Mouse (Mus musculus) left cerebral cortex, adult 9 months (tissue): Measurements from ENCODE around the gene Amot.

Experiments used
- DNase-seq, 2 experiments: peaks; one replicate each; pipeline ENCODE4 v3.0.0; 2022; ENCODE audit warnings: low spot score in 2 of 2

Gene Amot

DNA sequence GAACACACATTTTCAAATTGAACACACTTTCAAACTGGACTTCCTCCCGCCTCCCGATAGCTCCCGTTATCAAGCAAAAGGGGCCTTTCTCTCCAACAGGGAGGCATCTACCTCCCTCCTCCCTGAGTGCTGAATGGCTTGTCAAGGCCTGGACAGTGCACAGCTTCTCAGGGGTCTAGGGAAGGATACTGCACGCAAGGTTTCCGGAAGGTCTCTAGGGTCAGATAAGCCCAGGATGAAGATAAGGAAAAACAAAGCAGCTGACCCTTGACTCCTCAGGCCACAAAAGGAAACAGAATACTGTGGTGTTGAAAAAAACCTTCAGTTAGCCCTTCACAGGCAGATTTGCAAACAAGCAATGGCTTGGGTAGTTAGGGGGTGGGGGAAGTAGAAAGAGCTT lies 22.6 kb downstream of the Amot start:
- no peak for DNase-seq

DNA sequence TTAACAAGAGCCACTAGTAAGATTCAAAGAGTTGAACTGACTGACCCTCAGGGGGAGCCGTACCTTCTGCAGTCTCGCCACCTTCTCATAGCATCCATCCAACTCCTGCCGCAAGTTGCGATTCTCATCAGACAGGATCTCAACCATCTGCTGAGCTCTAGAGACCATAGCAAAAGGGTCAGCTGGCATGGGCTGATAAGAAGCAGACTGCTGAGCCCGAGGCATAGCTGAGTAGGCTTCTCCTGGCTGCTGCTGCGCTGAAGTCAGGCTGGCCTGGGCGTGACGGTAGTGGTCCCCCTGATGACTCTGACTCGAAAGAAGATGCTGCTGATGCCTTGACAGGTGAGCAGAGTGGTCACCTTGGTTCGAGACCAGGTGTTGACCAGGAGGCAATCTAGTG lies 25.0 kb downstream of the Amot start:
- no peak for DNase-seq

DNA sequence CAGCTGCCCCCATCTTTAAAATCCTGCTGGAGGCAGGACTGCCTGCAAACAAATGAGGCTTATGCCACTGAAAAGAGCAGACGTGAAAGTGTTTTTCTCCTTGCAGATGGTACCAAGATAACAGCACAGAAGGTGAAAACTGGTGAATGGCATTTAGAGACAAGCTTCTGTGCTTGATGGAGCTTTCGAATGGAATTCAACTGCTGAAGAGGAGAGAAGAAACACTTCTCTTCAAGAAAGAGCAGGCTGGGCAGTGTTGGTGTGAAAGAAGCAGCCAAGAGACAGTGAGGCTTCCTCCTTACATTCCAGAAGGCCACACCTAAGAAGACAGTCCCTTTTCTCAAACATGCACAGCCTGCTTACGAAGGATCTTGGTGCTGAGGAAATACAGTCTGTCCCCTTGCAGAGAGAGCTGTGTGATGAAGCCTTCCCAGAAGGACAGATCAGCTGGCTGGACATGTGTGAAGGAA lies 27.2 kb downstream of the Amot start:
- DNase-seq = peak in 1 of 2 experiments; percentile 32

DNA sequence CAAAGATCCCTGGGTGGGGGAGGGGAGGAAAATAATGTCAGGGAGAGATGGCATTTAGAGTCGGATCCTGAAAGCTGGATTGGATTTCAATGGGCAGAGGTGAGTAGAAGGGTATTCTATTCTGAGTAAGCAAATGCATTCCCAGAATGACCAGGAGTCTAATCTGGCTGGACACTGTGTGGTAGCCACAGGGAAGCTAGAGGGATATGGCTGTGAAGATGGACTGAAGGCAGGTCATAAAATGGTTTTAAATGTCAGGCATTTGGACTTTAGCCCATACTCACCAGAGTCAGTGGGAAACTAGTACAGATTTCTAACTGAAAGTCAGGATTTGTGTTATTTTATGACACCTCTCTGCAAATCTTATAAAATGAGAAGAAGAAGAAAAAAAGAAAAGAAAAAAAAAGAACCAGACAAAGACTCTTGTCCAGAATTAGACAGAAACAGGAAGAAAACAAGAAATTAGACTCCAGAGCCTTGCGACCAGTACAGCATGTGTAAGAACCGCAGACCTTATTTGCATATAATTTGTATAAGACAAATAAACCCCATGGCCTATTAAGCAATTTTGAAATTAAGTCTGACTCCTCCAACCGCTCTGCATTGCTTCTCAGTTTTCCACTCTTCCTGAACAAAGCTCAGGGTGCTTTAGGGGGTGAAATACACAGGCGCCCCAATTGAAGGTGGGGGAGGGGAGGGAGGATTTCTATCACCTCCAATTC lies 27.8 kb downstream of the Amot start:
- no peak for DNase-seq

DNA sequence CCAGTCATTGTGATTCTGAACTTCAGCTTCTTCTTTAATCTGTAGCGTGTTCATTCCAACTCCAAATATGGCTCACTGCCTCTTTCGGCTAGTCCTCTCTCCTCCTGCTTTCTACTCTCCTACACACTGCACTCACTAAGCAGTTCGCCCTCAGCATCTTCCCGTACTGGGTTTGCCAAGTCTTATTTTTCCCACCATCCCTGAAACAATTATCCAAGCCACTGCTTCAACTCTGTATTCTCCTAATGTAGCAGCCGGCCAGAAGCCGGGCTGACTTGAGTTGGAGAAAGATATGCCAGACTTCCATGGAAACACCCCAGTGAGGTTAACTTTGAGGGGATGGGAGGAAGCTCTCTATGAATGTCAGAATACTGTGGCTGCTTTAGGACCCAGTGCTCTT lies 36.7 kb downstream of the Amot start:
- DNase-seq = peak in 1 of 2 experiments; percentile 4

DNA sequence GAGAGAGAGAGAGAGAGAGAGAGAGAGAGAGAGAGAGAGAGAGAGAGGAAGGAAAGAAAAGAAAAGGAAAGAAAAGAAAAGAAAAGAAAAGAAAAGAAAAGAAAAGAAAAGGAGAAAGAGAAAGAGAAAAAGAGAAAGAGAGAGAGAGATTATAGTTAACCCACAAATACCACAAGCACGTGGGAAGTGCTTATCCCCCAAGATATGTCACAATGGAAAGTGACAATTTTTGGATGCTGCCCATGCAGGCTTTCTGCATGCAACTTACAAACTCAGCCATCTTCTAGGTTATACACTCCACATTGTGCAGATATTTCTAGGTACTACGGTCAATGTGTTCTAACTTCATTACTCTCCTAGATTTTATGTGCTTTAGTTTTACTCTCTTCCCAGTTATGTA lies 41.5 kb downstream of the Amot start:
- DNase-seq = no peak

DNA sequence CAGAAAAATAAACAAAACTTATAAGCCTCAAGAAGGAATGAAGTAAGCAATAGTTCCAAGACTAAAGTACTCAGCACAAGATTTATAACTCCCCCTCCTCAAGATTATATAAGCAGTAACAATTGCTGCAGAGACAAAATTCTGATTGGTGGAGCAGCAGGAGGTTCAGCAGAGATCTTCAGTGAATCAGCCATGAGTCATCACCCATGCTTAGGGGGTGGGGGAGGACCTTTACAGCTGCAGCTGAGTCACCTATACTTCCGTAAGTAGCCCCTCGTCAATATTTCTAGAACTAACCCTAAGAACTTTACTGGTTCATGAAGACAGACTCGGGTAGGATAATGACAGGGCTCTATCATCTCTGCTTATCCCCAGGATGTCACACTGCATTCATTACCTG lies 43.6 kb downstream of the Amot start:
- DNase-seq = no peak

DNA sequence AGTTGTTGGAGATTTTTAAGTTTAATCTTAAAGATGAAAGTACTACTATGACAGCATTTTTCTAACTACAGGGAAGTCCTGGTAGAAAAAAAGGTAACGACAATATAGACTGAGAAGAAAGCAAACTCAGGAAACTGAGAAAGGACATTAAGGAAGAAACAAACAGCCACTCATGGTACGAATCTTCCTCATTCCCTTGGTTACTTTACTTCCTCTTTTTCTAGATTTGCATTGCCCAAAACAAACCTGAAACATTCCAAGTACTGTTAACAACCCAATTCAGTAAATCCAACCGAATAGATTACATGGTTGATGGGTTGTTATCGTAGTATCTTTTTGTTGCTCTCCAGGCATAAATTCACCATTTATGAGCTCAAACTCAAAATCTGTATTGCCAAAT lies 48.7 kb downstream of the Amot start:
- no peak for DNase-seq

DNA sequence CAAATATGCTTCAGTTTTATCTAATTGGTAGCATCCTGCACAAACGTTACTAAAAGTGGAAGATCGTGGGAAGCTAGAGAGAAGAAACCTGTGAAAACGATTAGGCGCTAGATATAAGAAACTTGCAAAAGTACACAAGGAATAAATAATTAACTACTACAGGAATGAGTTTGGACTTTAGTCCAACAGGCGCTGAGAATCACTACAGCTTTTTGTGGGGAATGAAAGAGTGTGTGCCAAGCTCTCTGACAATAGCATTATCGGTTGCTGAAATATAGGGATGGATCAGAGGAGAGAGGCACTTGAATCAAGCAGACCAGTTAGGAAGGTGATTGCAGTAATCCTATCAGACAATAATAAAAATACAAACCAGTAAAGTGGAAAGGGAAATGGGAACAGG lies 49.4 kb downstream of the Amot start:
- no peak for DNase-seq

DNA sequence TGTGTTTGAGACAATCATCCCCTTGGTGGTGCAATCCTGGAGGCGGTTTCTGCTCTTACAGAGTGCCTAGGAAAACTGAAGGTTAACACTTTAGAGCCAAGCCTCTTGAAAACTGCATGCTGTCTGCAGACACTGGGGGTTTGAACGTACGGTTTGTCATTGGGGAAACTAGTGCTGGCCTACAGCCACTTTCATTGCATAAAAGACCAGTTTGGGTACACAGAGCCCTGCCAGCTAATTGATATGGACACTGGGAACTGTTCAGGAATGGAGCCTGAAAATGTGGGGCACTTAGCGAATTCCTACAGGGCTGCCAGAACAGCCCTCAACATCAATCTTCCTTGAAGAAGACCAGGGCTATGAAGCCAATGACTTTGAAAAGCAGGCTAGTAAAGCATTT lies 50.2 kb downstream of the Amot start:
- DNase-seq = peak in 1 of 2 experiments; percentile 29

DNA sequence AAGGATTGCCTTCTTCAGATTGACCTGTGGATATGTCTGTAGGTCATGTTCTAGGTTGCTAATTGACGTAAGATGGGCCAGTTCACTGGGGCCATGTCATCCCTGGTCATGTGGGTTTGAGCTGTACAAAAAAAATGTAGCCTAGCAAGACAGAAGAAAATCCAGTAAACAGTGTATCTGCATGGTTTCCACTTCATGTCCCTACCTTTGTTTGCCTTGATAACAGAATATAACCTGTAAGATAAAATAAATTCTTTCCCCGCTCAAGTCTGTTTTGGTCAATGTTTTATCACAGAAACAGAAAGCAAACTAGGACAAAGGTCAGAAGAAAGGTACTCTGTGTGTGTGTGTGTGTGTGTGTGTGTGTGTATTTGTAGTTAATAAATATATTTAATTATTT lies 63.5 kb downstream of the Amot start:
- no peak for DNase-seq

DNA sequence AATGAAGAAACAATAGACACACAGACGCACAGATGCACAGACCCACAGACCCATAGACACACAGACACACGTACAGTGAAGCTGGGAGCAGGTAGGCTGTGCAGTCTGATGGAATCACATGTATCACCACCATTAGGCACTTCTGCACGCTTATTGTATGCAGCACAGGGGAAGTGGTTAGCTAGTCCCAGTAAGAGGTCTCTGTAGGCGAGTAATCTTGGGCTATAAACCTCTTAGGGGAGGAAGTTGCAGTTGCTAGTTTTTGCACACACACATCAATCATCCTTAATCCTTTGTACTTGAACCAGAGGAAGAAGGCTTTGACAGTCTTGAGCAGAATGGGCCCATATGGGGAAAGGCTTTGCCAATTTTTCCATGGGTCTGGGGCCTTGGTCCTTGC lies 71.3 kb downstream of the Amot start:
- DNase-seq = no peak

DNA sequence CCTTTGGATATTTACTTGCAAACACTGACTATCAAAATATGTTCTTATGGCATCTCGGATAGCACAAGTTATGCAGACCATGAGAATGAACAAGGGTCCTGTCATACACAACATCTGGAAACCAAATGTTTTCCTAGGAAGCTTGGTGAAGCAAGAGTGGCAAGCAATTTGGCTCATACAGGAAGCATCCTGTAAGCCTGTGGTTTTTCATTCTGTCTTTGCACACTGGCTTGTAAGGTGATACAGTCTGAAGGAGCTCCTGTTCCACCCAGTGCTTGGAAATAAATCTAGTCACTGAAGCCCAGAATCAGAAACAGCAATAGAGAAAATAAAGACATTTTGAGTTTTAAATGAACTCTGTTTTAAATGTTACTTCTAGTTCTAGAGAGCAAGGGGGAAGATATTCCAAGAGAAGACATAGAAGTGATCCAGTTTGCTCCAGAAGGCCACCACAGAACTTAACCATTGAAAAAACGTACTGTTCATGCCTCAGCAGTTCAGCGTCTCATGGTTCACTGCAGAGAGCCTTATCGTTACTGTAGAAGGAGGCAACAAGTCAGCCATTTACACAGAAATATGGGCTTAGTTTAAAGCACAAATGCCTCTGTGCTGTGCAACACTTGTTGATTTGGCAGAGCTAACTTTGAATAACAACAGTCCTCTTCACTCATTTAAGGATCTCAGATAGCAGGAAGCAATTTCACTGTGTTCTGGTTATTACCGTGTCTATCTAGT lies 74.0 kb downstream of the Amot start:
- no peak for DNase-seq

DNA sequence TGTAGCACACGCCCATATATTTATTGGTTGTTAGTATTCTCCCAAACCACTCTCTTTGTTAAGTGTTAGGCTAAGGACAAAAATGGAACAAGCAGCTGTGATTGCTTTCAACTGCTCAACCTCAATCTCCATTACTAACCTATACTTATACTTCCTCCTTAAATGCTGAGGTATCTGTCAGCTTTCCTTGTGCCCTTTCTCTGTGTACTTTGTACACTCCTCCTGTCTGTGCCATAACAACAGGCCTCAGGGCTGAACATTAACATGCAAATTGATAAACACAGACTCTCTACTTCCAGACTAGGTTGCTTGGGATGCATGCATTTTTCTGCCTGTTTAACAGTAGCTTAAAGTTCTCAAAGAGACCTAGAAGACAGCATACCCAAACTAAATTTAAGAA lies 76.2 kb downstream of the Amot start:
- DNase-seq = no peak

DNA sequence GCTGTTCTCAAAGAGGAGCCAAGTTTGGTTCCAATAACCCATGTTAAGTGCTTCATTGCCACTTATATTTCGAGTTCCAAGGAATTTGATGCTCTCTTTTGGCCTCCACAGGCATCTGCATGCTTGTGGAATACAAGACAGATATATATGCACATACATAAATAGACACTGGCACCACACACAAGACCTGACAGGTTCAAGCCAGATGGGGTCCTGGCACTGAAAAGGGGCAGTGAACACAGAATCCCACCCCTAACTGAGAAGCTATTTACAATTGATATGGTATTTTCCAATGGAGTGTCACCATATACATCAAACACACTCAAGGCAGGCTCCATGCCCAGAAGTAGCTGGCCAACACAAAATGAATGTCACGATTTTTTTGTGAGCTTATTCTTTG lies 81.0 kb downstream of the Amot start:
- DNase-seq = no peak

DNA sequence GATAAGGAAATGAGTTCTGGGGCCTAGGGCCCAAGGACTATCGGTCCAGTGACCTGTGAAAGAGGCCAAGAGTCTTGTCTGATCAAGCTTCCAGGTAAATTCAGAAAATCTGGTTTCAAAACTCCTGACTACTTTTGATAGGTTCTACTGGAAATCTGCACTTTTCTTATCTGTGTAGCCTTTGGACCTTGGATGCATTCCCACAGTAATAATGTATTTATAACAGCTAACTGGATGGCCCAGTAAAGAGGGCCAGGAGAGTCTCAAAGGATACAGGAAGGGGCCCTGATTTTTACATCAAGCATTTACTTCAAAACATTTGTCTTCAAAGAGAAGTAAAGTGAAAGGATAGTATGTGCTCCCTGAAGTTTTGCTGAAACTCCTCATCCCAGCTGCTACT lies 90.7 kb downstream of the Amot start:
- no peak for DNase-seq

DNA sequence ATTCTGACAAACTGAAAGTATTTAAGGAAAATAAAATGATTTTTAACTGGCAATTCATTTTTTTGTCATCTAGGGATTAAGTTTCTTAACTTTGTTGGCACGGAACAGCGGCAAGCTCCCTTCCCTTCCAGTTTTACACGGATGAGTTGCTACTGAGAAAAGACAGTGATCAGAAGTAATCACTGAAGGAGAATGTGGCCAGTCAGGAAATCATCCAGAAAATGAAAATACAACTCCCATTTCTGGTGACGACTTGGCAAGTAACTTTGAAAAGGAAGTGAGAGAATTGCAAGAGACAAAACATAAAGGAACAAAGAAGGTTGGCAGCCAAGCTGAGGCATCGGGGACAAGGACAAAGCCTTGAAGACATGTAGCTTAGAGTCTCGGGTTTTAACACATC lies 93.6 kb downstream of the Amot start:
- DNase-seq = no peak

DNA sequence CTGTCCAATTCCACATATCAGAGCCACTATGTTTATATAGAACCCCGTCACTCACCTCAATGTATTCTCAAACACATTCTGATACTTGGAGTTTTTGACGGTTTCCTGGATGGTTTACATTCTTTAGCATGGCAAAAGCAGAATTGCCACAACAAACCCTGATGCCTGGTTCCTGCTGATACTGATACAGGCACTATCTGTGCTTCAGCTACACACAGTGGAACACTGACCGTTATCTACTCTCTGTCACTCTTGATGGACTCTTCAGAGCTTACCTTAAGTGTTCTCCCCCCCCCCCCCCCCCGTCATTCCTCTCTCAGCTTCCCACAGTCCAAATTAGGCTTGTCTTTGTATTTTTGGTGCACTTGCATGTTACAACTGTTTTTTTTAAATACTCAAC lies 98.9 kb downstream of the Amot start:
- DNase-seq = no peak

DNA sequence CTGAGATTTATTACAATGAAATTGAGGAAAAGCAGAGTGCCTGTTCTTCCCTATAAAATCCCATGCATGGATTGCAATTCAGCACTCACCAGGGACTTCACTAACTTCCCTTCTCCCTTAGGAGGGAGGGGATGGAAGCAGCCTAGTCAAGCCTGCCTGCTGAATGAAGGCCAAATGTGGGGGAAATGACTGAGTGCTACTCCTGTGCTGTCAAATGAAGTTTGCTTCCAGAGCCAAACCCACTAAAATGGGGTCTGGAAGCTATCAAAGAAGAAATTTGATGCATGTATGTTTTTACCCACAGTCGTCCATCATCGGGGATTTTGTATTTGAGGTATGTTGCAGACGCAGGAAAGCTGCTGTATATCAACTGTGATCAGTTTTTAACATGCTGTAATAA lies 103.1 kb downstream of the Amot start:
- DNase-seq = no peak

DNA sequence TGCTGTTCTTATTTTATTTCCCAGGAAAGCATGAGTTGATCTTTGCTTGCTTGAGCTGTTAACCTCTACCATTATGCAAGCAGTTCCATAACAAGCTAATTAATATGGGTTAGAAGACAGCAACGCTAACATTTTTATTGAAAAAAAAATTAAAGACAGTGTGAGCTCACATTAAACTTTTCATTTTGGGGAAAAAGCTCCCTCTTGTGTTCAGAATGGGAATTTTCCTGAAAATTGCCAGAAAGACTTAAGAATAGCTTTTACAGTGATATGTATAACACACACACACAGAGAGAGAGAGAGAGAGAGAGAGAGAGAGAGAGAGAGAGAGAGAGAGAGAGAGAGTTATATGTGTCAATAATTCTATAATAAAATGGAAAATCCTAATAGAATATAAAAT lies 105.7 kb downstream of the Amot start:
- peak in 1 of 2 experiments; percentile 5 for DNase-seq
